Mouse (Mus musculus) WW6 (cell line): ENCODE measurements around the gene Btf3.

ENCODE experiments used
- DNase-seq: peaks from one replicate; pipeline ENCODE4 v3.0.0-alpha.2; 2013; ENCODE audit warnings: low read depth, low spot score

The Btf3 gene

DNA sequence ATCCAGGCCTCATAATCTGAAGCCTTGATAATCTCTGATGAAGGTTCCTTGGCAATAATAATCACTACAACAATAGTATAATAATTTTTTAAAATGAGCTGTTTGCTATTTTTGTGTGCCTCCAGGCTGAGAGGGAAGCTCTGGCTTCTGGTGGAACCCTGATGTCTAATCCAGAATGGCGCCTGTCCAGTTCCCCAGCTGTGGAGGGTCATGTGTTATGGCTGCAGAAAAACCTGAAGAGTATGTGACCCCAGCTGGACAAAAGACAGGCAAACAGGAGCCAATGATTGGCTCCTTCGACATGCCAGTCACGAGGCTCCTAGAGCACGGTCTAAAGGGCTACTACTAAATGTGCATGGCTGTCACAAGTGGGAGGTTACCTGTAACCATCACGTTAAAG lies 23.7 kb upstream of the Btf3 start:
- no peak for DNase-seq

GRCm38 (mm10) chr13:98336205-98336604 lies 19.4 kb upstream of the Btf3 start:
- no peak for DNase-seq

DNA sequence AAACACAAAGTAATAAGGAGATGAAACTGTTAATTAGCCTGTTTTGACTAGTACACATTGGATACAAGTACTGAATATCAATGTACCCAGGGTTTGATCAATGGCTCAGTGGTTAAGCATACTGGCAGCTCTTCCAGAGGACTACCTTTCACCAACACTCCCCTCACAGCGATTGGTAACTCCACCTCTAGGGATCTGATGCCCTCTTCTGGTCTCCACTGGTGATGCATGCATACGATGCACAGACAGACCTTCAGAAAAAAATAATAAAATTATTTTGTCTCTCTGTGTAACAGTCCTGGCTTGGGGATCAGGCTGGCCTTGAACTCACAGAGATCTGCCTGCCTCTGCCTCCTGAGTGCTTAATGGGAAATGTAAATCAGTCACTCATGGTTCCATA lies 15.3 kb upstream of the Btf3 start:
- no peak for DNase-seq

GRCm38 (mm10) chr13:98325034-98325433 lies 8.2 kb upstream of the Btf3 start:
- no peak for DNase-seq

DNA sequence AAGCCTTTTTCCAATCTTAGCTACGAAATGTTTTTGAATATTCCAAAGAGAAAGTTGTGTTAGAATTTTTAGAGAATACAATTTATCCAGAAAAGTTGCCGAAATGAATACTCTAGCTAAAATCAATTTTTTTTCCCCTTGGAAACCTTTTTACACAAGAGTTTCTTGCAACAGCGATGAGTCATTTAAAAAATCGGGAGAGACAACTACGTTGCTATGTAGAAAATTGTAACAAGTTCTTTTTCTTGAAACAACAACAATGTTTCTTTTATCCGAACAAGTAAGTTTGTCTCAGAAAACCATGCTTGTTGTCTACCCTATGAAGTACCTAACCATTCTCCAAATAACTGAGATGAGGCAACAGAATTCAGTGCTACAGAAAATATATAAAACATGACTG lies 1.1 kb upstream of the Btf3 start:
- no peak for DNase-seq

- DNase-seq: no peak
These were observed 456 bp upstream of the Btf3 start for GRCm38 (mm10) chr13:98317246-98317677.

- no peak for DNase-seq
These were observed 696 bp downstream of the Btf3 start for GRCm38 (mm10) chr13:98316140-98316479.

DNA sequence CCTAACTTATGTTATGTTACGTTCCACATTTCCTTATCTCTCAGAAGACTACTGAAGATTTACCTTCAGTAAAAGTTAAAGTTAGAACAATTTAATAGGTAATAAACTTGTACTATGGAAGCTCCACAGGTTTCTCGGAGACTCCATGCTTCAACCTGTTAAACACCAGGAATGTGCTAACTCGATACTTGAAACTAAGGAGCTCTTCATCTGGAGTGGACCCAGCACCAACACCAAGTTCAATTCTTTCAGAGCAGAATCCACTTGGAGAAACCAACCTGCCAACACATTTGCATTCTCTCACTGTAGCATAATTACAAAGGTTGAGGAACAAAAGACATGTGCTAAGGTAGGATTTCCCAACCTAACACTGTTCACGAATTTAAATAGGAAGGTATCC lies 1.7 kb downstream of the Btf3 start:
- no peak for DNase-seq

DNA sequence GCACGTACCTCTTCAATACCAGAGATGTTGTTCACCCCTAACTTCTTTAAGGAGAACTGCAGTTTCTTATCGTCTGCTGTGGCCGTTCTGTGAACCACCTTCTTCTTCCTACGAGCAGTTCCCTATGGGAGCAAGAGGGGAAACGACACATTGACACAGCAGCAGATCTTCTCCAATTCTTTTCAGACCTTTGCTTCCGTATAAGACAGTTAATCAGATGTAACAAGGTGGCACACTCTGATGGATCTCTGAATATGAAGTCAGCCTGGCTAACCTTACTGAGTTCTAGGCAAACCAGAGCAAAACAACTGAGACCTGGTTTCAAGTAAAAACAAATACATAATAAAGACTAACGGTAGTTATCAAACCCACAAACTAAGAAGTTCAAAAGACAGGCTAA lies 3.2 kb downstream of the Btf3 start:
- no peak for DNase-seq

DNA sequence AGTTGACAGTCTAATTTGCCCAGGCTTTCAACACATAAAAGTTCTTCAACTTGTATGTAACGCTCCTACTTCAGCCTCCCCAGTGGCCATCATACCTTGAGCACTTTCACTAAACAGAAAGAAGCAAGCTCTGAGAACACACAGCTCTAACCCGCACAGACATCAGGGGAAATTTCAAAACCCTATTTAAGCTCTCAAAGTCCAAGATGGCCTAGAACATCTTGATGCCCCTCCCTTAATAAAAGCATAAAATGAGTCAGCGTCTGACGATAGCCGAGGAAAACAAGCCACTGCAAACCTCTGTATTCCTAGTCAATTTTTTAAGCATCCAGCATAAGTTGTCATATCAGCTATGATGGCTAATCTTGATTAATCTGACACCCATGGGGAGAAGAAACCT lies 5.2 kb downstream of the Btf3 start:
- no peak for DNase-seq

- no peak for DNase-seq
These were observed 8.1 kb downstream of the Btf3 start for GRCm38 (mm10) chr13:98308724-98309123.

DNA sequence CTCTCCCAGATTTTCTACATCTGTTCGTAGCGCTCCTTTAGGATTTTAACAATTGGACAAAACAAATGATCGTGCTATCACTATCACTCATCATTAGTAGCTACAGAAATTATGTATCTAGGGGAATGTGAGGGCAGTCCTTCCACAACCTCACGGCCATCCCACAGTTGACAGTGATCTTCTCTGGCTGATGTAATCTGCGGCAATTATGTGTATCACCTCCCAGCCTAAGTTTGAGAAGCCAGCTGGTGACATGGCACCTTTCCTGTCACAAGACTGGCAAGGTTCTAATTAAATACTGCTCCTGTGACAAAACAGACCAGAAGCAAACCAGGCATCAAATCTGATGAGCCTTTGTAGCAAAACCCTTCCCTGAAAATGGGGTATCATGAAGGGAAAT lies 8.8 kb downstream of the Btf3 start:
- no peak for DNase-seq

- DNase-seq: no peak
These were observed 9.8 kb downstream of the Btf3 start for GRCm38 (mm10) chr13:98306852-98307475.

- no peak for DNase-seq
These were observed 10.4 kb downstream of the Btf3 start for GRCm38 (mm10) chr13:98306393-98306792.

- no peak for DNase-seq
These were observed 11.5 kb downstream of the Btf3 start for GRCm38 (mm10) chr13:98305257-98305656.

DNA sequence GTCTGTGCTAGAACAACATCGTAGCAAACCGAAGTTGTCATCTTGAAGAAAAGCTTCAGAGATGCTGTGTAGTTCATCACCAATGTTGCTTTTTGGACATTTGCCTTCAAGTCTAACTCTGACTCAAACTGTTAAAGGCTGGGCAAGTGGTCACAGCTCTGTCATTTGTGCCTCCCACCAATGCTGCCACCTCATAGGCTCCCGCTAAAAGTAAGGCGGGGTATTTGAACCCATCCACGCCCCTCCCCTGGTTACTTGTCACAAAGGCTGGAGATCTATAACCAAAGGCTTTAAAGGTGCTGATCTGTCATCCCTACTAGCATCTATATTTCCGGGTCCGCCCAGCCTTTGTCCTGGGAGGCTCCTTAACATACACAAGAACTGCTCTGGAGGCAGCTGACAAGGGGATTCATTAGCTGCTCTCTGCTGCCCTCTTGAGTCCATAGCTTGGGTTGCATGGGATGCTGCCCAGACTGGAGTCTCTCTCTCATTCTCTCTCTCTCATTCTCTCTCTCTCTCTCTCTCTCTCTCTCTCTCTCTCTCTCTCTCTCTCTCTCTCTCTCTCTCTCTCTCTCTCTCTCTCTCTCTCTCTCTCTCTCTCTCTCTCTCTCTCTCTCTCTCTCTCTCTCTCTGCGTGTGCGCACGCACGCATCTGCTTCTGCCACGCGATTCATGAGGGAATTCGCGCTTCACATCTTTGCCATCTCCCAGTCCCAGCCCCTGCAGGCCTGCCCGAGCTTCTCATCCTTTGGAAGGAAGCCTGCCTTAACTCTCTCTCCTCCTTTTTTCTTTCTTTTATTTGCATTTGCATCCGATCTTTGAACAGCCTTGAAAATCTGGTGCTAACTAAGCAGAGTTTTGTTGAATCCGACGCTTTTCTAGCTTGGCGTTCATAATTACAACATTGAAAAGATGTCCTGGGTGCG lies 17.7 kb downstream of the Btf3 start:
- DNase-seq: peak; percentile 85

DNA sequence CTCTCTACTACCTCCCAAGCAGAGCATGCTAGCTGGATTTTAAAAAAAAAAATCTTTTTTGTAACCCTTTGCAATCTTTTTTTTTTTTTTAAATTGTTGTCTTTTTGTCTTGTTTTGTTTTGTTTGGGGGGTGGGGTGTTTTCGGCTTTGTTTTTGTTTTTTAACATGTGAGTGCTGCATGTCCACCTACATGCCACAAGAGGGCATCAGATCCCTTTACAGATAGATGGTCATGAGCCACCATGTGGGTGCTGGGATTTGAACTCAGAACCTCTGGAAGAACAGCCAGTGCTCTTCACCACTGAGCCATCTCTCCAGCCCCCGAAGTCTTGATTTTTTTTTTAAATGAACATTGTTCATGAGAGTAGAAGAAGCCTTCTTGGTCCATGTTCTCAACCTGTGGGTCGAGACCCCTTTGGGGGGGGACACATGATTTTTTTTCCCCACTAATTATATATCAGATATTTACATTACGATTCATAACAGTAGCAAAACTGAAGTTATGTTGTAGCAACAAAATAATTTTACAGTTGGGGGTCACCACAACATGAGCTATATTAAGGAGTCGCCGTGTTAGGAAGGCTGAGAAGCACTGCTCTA lies 18.8 kb downstream of the Btf3 start:
- no peak for DNase-seq

DNA sequence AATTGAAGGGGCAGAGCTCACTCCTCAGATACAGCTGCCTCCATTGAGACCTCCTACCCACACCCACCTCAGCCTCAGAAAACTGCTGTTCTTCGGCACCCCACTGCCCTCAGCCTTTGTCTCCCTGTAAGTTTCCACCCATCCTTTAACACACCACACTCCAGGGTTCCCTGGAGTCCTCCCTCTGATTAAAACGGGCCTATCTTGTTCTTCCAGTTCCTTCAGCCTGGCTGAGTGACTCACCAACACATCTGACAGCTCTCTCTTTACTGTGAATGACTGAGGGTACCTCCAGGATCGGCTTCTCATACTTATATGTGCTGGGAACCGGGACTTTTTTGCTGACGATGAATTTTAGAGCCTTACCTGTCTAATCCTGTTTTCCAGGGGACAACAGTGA lies 20.7 kb downstream of the Btf3 start:
- no peak for DNase-seq

- DNase-seq: no peak
These were observed 25.1 kb downstream of the Btf3 start for GRCm38 (mm10) chr13:98291712-98292111.

DNA sequence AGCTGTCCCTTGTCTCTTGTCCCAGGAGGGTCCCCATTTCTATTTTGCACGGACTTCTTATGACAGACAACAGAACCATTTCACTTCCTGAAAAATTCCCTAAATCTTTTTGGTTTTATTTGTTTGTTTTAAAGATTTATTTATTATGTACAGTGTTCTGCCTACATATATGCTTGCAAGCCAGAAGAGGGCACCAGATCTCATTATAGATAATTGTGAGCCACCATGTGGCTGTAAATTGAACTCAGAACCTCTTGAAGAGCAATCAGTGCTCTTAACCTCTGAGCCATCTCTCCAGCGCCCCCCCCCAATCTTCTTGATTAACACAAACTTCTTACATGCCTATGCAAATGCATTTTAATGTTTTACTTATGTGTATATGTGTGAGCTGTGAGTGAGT lies 26.1 kb downstream of the Btf3 start:
- DNase-seq: no peak

DNA sequence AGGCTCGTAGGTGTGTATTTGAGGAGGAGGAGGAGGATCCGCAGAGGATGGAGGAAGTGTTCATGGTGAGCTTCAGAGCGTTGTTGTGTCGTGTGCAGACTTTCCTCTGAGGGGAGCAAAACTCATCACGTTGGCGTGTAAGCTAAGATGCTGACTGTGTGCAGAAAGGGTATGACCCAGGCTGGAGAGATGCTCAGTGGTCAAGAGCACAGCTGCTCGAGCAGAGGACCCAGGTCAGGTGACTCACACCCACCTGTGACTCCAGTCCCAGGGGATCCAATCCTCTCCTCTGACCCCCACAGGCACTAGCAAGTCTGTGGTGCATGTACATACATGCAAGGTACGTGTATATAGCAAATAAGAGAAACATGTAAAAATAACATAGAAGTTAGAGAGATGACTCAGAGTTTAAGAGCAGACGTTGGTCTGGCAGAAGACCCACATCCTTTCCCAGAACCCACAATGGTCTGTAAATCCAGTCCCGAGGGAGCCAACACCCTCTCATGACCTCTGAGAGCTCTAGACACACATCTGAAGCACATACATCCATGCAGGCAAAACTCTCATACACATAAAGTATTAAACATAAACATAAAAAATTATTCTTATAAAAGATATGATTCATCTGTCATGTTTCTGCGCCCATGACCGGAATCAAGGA lies 35.7 kb downstream of the Btf3 start:
- DNase-seq: no peak

DNA sequence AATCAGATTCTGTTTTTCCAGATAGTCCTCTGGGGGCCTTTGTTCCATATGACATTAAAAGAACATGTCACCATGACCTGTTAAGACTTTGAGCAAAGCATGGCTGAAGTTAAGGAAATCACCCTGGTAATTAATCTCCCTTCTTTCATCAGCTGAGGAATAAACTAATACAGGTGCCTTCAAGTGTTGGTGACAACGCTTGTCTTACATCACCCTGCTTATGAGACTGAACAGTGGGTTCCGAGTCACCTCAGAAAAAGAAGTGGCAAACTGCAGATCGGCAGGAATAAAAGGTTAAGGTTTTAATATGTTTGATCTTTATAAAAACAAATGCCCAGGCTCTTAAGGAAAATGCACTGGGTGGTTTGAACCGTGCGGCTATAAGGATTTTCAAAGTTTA lies 37.1 kb downstream of the Btf3 start, which contains the start of gene Gm21976:
Gene Gm21976 (plus strand): TSS at position 202 of the 400 bp plus-strand sequence.
- no peak for DNase-seq
